Mouse (Mus musculus) layer of hippocampus, postnatal 14 days (tissue): ENCODE measurements around the gene Macrod2. TPM values are rescaled to one million over a fixed set of nuclear protein-coding genes. Genes with fewer than 3 reads are reported as not detected.

ENCODE experiments used
- DNase-seq, 2 experiments: peaks; one replicate each; pipeline ENCODE4 v3.0.0; 2021 to 2022; ENCODE audit warnings: low spot score in 2 of 2, mixed read lengths in 1 of 2
- total RNA-seq, 2 experiments: library from RNA; stranded (reverse); gene quantifications; 2 replicates each; pipeline ENCODE4 v1.2.3; 2021

Macrod2 gene
- total RNA-seq, 2 experiments from 2014 or later, result 48.7 to 54.6 TPM

GRCm38 (mm10) chr2:141194476-141194875 lies 799.4 kb downstream of the Macrod2 start:
- no peak for DNase-seq

GRCm38 (mm10) chr2:141200481-141200880 lies 805.4 kb downstream of the Macrod2 start:
- DNase-seq, result no peak

- no peak for DNase-seq
These were observed 806.4 kb downstream of the Macrod2 start for GRCm38 (mm10) chr2:141201303-141202014.

GRCm38 (mm10) chr2:141202015-141202364 lies 806.9 kb downstream of the Macrod2 start:
- DNase-seq, result no peak

- DNase-seq, result no peak
These were observed 816.2 kb downstream of the Macrod2 start for GRCm38 (mm10) chr2:141211346-141211745.

GRCm38 (mm10) chr2:141212291-141212690 lies 817.2 kb downstream of the Macrod2 start:
- no peak for DNase-seq

- DNase-seq, result peak in 1 of 2 experiments; percentile 40
These were observed 822.4 kb downstream of the Macrod2 start for GRCm38 (mm10) chr2:141217490-141217889.

- no peak for DNase-seq
These were observed 822.8 kb downstream of the Macrod2 start for GRCm38 (mm10) chr2:141217925-141218324.

GRCm38 (mm10) chr2:141228809-141229208 lies 833.7 kb downstream of the Macrod2 start:
- no peak for DNase-seq

GRCm38 (mm10) chr2:141229820-141230219 lies 834.7 kb downstream of the Macrod2 start:
- no peak for DNase-seq

- peak; percentile 17 to 33 for DNase-seq
These were observed 836.0 kb downstream of the Macrod2 start for GRCm38 (mm10) chr2:141231011-141231668.

GRCm38 (mm10) chr2:141234306-141234705 lies 839.2 kb downstream of the Macrod2 start:
- no peak for DNase-seq

- no peak for DNase-seq
These were observed 839.8 kb downstream of the Macrod2 start for GRCm38 (mm10) chr2:141234724-141235453.

GRCm38 (mm10) chr2:141247680-141248079 lies 852.6 kb downstream of the Macrod2 start:
- no peak for DNase-seq

- DNase-seq, result no peak
These were observed 869.5 kb downstream of the Macrod2 start for GRCm38 (mm10) chr2:141264582-141264981.

GRCm38 (mm10) chr2:141266591-141266990 lies 871.5 kb downstream of the Macrod2 start:
- no peak for DNase-seq

GRCm38 (mm10) chr2:141271541-141271940 lies 876.4 kb downstream of the Macrod2 start:
- DNase-seq, result no peak

GRCm38 (mm10) chr2:141272966-141273365 lies 877.9 kb downstream of the Macrod2 start:
- no peak for DNase-seq

- no peak for DNase-seq
These were observed 879.2 kb downstream of the Macrod2 start for GRCm38 (mm10) chr2:141274262-141274661.

- DNase-seq, result no peak
These were observed 884.1 kb downstream of the Macrod2 start for GRCm38 (mm10) chr2:141279130-141279698.

GRCm38 (mm10) chr2:141280817-141281216 lies 885.7 kb downstream of the Macrod2 start:
- DNase-seq, result no peak
